Mouse (Mus musculus) liver, embryonic 14.5 days (tissue): ENCODE measurements around the gene Tmprss2.

Source experiments
- CTCF ChIP-seq: IDR thresholded peaks from 2 replicates; pipeline ENCODE4 v1.5.1; 2016; ENCODE audit warnings: antibody characterized with exemption, low read depth, control low read depth
- EP300 ChIP-seq: IDR thresholded peaks from 2 replicates; pipeline ENCODE4 v1.6.1; 2016; ENCODE audit warnings: antibody characterized with exemption, low read depth

DNA sequence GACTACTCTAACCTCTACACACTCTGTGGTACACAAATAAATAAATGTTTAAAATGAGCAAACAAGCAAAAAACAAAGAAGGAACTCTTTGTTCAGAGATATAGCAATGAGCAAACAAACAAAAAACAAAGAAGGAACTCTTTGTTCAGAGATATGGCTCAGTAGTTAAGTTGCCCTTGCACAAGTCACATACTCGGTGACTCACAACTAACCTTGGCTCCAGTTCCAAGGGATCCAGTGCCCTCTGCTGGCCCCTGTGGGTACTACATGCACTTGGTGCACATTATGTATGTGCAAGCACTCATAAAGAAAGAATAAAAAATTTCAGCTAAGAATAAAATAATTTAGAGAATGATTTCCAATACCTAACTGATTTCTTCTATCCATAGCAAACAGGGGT is 17.9 kb downstream of the Tmprss2 start:
- TF ChIP-seq EP300, result no peak
- TF ChIP-seq CTCF, result peak; percentile 84
